Mouse (Mus musculus): ENCODE results near the gene Sh3tc1.

DNA sequence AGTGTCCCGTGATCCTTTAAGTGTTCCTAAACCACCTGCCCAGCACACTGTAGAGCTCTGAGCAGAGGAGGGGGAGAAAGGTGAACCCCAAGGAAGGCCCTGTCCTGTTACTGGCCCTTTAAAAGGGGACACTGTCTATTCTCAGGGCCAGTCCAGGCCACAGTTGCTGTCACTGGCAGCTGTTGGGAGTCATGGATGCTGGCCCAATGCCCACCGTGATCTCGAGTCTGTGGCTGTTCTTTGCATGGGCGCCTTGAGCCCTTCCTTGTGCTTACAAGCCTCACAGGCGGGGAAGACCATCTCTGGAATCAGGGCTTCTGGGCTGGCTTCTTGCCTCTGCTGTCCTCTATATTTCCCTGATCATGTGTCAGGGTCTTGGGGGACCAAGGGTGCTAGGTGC, 22.6 kb upstream of the Sh3tc1 start:
- TF ChIP-seq POLR2A (IDR thresholded peaks at IDR 0.05; ENCODE audit: borderline replicate concordance, extremely low read depth, insufficient read depth, insufficient read length, poor library complexity, severe bottlenecking): no peak
- no peak for TF ChIP-seq CTCF (IDR thresholded peaks at IDR 0.05; ENCODE audit: borderline replicate concordance, extremely low read depth, insufficient read depth, insufficient read length)

Data from brain, embryonic 14.5 days (tissue).